Comparison of ENCODE assay signal across 13 mouse cellular contexts in genomic region chr10:46298352-46298751, GRCm38 (mm10).
DNase-seq lines count a peak whose midpoint lies in the region; ATAC-seq and TF ChIP-seq lines count a peak whose summit lies in the region.
"Had no signal": no experiment of that assay in that cellular context is flagged by ENCODE, and none has a peak within 500 bp of the region (broad histone marks: within the 10 kb centered on the region; RNA-seq: fewer than 3 reads in every experiment).

No protein-coding gene starts in this region.

- no peak for TF ChIP-seq RAD21 in MEL (IDR thresholded peaks at IDR 0.05; ENCODE audit: low read depth, low read length)

- no peak for TF ChIP-seq POLR2A in MEL (IDR thresholded peaks at IDR 0.05; ENCODE audit: control insufficient read depth in 1 of 2, insufficient read depth in 1 of 2, low read depth in 1 of 2, low read length in 2 of 2, poor library complexity in 1 of 2)

- no peak overlapping the region for H3K4me2 ChIP-seq in liver, postnatal 0 days (ENCODE audit: low read depth, low read length)
- H3K4me2 ChIP-seq: heart, embryonic 13.5 days; neural tube, embryonic 13.5 days had no signal

- TF ChIP-seq CTCF in MEL (IDR thresholded peaks at IDR 0.05 in 2 of 3, conservative IDR thresholded peaks at IDR 0.05 in 1 of 3; ENCODE audit: control insufficient read depth in 1 of 3, insufficient read depth in 1 of 3, low read depth in 2 of 3, low read length in 3 of 3, poor library complexity in 1 of 3, severe bottlenecking in 1 of 3): no peak
- no peak for TF ChIP-seq CTCF in liver, postnatal 0 days (IDR thresholded peaks at IDR 0.05; ENCODE audit: low read depth)

- no peak for ATAC-seq in liver, postnatal 0 days
- ATAC-seq: Patski had no signal

- WGBS in liver, postnatal 0 days (ENCODE audit: insufficient replicate concordance): 59% methylated on average over 5 of the region's 5 CpGs

- no peak for TF ChIP-seq EP300 in MEL (IDR thresholded peaks at IDR 0.05; ENCODE audit: low read depth in 1 of 2, low read length in 2 of 2)
- TF ChIP-seq EP300 in liver, postnatal 0 days (IDR thresholded peaks at IDR 0.05; ENCODE audit: low read depth): no peak

- no peaks in the 10 kb centered on the region for H3K27me3 ChIP-seq in MEL (ENCODE audit: control insufficient read depth in 1 of 2, insufficient read depth in 2 of 2, low read length in 2 of 2)
- no peaks in the 10 kb centered on the region for H3K27me3 ChIP-seq in liver, postnatal 0 days (ENCODE audit: insufficient read depth, low read length)
- H3K27me3 ChIP-seq: heart, embryonic 13.5 days; neural tube, embryonic 13.5 days; Patski had no signal

- peaks cover 0 to 8% of the 10 kb centered on the region in 2 experiments; a peak in 3 of 4 replicates for H3K4me1 ChIP-seq in MEL (ENCODE audit: control insufficient read depth in 1 of 2, insufficient read depth in 2 of 2, low read length in 2 of 2)
- no peaks in the 10 kb centered on the region for H3K4me1 ChIP-seq in liver, postnatal 0 days (ENCODE audit: insufficient read depth)
- H3K4me1 ChIP-seq: neural tube, embryonic 13.5 days had no signal

- H3K79me2 ChIP-seq in MEL (ENCODE audit: control insufficient read depth, insufficient read depth, low read length, poor library complexity): no peaks in the 10 kb centered on the region

- no peak overlapping the region for H3K4me3 ChIP-seq in MEL (ENCODE audit: control insufficient read depth in 1 of 2, insufficient read depth in 1 of 2, low read depth in 2 of 2, low read length in 2 of 2)
- no peak overlapping the region for H3K4me3 ChIP-seq in liver, postnatal 0 days (ENCODE audit: low read depth, low read length)
- H3K4me3 ChIP-seq: heart, embryonic 13.5 days; left cerebral cortex, adult 2 months; neural tube, embryonic 13.5 days had no signal

- H3K36me3 ChIP-seq in MEL (ENCODE audit: control insufficient read depth in 1 of 2, insufficient read depth in 2 of 2, low read length in 2 of 2): peaks cover 0 to 2% of the 10 kb centered on the region in 2 experiments; a peak in 1 of 4 replicates
- no peaks in the 10 kb centered on the region for H3K36me3 ChIP-seq in liver, postnatal 0 days (replicated peaks; ENCODE audit: insufficient read depth, low read length)
- H3K36me3 ChIP-seq: heart, embryonic 13.5 days; neural tube, embryonic 13.5 days had no signal

- peak; percentile 35 to 43 for DNase-seq in cerebellum, postnatal 36 days
- DNase-seq in cerebellum, adult 8-10 months: no peak
- peak; percentile 67 for DNase-seq in left cerebral cortex, postnatal 4 days
- DNase-seq in left cerebral cortex, postnatal 36 days (ENCODE audit: low spot score in 2 of 2): no peak
- DNase-seq in MEL (ENCODE audit: low read depth, low spot score) (peak; percentile 10), adipocyte (ENCODE audit: low spot score) (peak; percentile 6)
- DNase-seq in c-Kit-positive CD71-positive TER-119-positive erythroid progenitor cells, embryonic 14.5 days (ENCODE audit: low spot score): no peak
- DNase-seq in liver, postnatal 0 days: no peak
- DNase-seq: thymus, postnatal 36 days had no signal

- H3K27ac ChIP-seq in MEL (ENCODE audit: control insufficient read depth, low read depth, low read length): no peak overlapping the region
- no peak overlapping the region for H3K27ac ChIP-seq in liver, postnatal 0 days (ENCODE audit: low read depth)
- H3K27ac ChIP-seq: heart, embryonic 13.5 days; left cerebral cortex, adult 2 months; neural tube, embryonic 13.5 days had no signal

- H3K9me3 ChIP-seq in MEL (replicated peaks; ENCODE audit: insufficient read depth, low read length): no peaks in the 10 kb centered on the region
- H3K9me3 ChIP-seq in liver, postnatal 0 days (ENCODE audit: low read length): no peaks in the 10 kb centered on the region
- H3K9me3 ChIP-seq: heart, embryonic 13.5 days; neural tube, embryonic 13.5 days had no signal

- H3K9ac ChIP-seq in MEL (ENCODE audit: control insufficient read depth, low read depth, low read length, poor library complexity, severe bottlenecking): no peak overlapping the region
- no peak overlapping the region for H3K9ac ChIP-seq in liver, postnatal 0 days (replicated peaks)
- H3K9ac ChIP-seq: heart, embryonic 13.5 days; neural tube, embryonic 13.5 days had no signal

- intact Hi-C loops in left cerebral cortex, postnatal 4 days (cut with DNase I): no loop called here
- intact Hi-C loops in left cerebral cortex, postnatal 36 days (cut with DNase I): no loop called here

TF ChIP-seq in MEL, 35 proteins besides CTCF, POLR2A, EP300 and RAD21:
- TF ChIP-seq USF1 (IDR thresholded peaks at IDR 0.05; ENCODE audit: low read depth, low read length): no peak

Comparison
In these comparisons a context has a peak if more than half of its experiments do, and no peak if none do; other contexts are left out.
1. DNase-seq: peak in cerebellum, postnatal 36 days (2 of 2), left cerebral cortex, postnatal 4 days (single experiment), MEL (single experiment) and adipocyte (single experiment); none in cerebellum, adult 8-10 months (single experiment), left cerebral cortex, postnatal 36 days (0 of 2), c-Kit-positive CD71-positive TER-119-positive erythroid progenitor cells, embryonic 14.5 days (single experiment) and liver, postnatal 0 days (single experiment).